Mouse (Mus musculus) kidney, postnatal 36 days (tissue): ENCODE data around the gene Srpk2.
"Not testable (repeated sequence)": the region's sequence is repeated elsewhere in the genome, so short reads cannot be mapped to it uniquely, and the experiment has no call there.

ENCODE experiments used
- DNase-seq, 2 experiments: peaks; one replicate each; pipeline ENCODE4 v3.0.0; 2021 to 2022; ENCODE audit warnings: mixed read lengths in 2 of 2

The Srpk2 gene

GRCm38 (mm10) chr5:23684517-23684916 lies at the start of gene Srpk2:
Gene Srpk2, minus strand, starts transcription at chr5:23684617.
- no peak for DNase-seq

- DNase-seq: no peak
Observed at GRCm38 (mm10) chr5:23721956-23722355, 37.5 kb upstream of the Srpk2 start.

GRCm38 (mm10) chr5:23718881-23719328 lies 34.5 kb upstream of the Srpk2 start:
- DNase-seq: no peak

- no peak for DNase-seq
Observed at GRCm38 (mm10) chr5:23718182-23718534, 33.7 kb upstream of the Srpk2 start.

- DNase-seq: no peak
Observed at GRCm38 (mm10) chr5:23717469-23718181, 33.2 kb upstream of the Srpk2 start.

- DNase-seq: no peak
Observed at GRCm38 (mm10) chr5:23713401-23714335, 29.3 kb upstream of the Srpk2 start.

- DNase-seq: peak; percentile 74 to 88
Observed at GRCm38 (mm10) chr5:23712130-23713001, 27.9 kb upstream of the Srpk2 start.

- DNase-seq: peak; percentile 33
Observed at GRCm38 (mm10) chr5:23711671-23712129, 27.3 kb upstream of the Srpk2 start.

GRCm38 (mm10) chr5:23711244-23711643 lies 26.8 kb upstream of the Srpk2 start:
- DNase-seq: no peak

- no peak for DNase-seq
Observed at GRCm38 (mm10) chr5:23709661-23710060, 25.2 kb upstream of the Srpk2 start.

- DNase-seq: not testable (repeated sequence)
Observed at GRCm38 (mm10) chr5:23706601-23707597, 22.5 kb upstream of the Srpk2 start.

GRCm38 (mm10) chr5:23697457-23697856 lies 13.0 kb upstream of the Srpk2 start:
- no peak for DNase-seq

GRCm38 (mm10) chr5:23683431-23683830 lies 986 bp downstream of the Srpk2 start:
- DNase-seq: no peak

GRCm38 (mm10) chr5:23679006-23679405 lies 5.4 kb downstream of the Srpk2 start:
- DNase-seq: no peak

GRCm38 (mm10) chr5:23677883-23678282 lies 6.5 kb downstream of the Srpk2 start:
- no peak for DNase-seq

GRCm38 (mm10) chr5:23677072-23677453 lies 7.4 kb downstream of the Srpk2 start:
- no peak for DNase-seq

- DNase-seq: peak; percentile 9 to 41
Observed at GRCm38 (mm10) chr5:23676156-23677071, 8.0 kb downstream of the Srpk2 start.

GRCm38 (mm10) chr5:23675499-23676155 lies 8.8 kb downstream of the Srpk2 start:
- peak; percentile 48 to 78 for DNase-seq

GRCm38 (mm10) chr5:23674829-23675498 lies 9.5 kb downstream of the Srpk2 start:
- peak; percentile 66 to 81 for DNase-seq
